8 mouse cellular contexts compared by ENCODE assay signal in genomic region chr12:44292281-44292680, GRCm38 (mm10). TPM values are rescaled to one million over a fixed set of nuclear protein-coding genes. Genes with fewer than 3 reads are reported as not detected.
A peak's percentile ranks its signal among the peaks of the same experiment; 100 is the strongest.
DNase-seq lines count a peak whose midpoint lies in the region; ATAC-seq and TF ChIP-seq lines count a peak whose summit lies in the region.

No protein-coding gene starts in this region.

- H3K27ac ChIP-seq in midbrain, postnatal 0 days (ENCODE audit: low read depth, low read length) = no peak overlapping the region

- no peak overlapping the region for H3K4me2 ChIP-seq in midbrain, postnatal 0 days (ENCODE audit: low read depth, low read length, poor library complexity, severe bottlenecking)

- H3K4me3 ChIP-seq in midbrain, postnatal 0 days (ENCODE audit: low read depth, low read length) = no peak overlapping the region

- no peaks in the 10 kb centered on the region for H3K27me3 ChIP-seq in midbrain, postnatal 0 days (ENCODE audit: insufficient read depth, low read length)

- peak; percentile 88 for TF ChIP-seq CTCF in midbrain, postnatal 0 days (IDR thresholded peaks at IDR 0.05)

- no peaks in the 10 kb centered on the region for H3K4me1 ChIP-seq in midbrain, postnatal 0 days (ENCODE audit: insufficient read depth, low read length)

- H3K9ac ChIP-seq in midbrain, postnatal 0 days (replicated peaks; ENCODE audit: low read length, poor library complexity, severe bottlenecking) = no peak overlapping the region

- no peaks in the 10 kb centered on the region for H3K9me3 ChIP-seq in midbrain, postnatal 0 days (ENCODE audit: low read length)

- peak; percentile 54 for DNase-seq in ovary, postnatal 14 days (ENCODE audit: low spot score)
- no peak for DNase-seq in ovary, postnatal 36 days (ENCODE audit: low spot score)
- peak; percentile 48 for DNase-seq in adrenal gland, adult 2 months
- DNase-seq in embryo, embryonic 10.5 days (ENCODE audit: low spot score) = peak; percentile 84
- DNase-seq in layer of hippocampus, postnatal 25 days (ENCODE audit: extremely low spot score in 1 of 2, low spot score in 1 of 2) = peak; percentile 45 to 84
- peak; percentile 84 for DNase-seq in midbrain, postnatal 0 days (ENCODE audit: low spot score)
- DNase-seq in thymus, postnatal 25 days = peak; percentile 55

- peak; percentile 73 to 82; a peak in 3 of 4 replicates for ATAC-seq in hematopoietic stem cell, adult 5-6 weeks (replicated peaks in 1 of 2; ENCODE audit: insufficient read depth in 1 of 2, low FRiP score in 2 of 2, low TSS enrichment in 1 of 2, low read depth in 1 of 2, poor library complexity in 2 of 2, severe bottlenecking in 2 of 2)
- ATAC-seq in midbrain, postnatal 0 days (ENCODE audit: low FRiP score) = no peak

- peaks cover 9% of the 10 kb centered on the region for H3K36me3 ChIP-seq in midbrain, postnatal 0 days (ENCODE audit: insufficient read depth, low read length)

RNA-seq across cellular contexts. Expression of gene Nrcam, which starts 36.4 kb away (rescaled TPM):
- 1 to 10 TPM; 5.2 to 6.7 TPM for total RNA-seq in adrenal gland, adult 2 months (2021)
- polyA plus RNA-seq in adrenal gland, adult 2 months (2012; rRNA removed) = 0.53 and 0.62 TPM in 2 replicates
- not detected in 2 replicates for total RNA-seq in hematopoietic stem cell, adult 5-6 weeks (2017)
- total RNA-seq in layer of hippocampus, postnatal 25 days (2021) = 100 to 1,000 TPM; 499 to 527 TPM
- total RNA-seq in midbrain, postnatal 0 days (2014; rRNA removed) = 173 and 193 TPM in 2 replicates
- 95.3 and 109 TPM in 2 replicates for polyA plus RNA-seq in midbrain, postnatal 0 days (2015; fragmentation: Nextera tagmentation; extraction: Ambion mirVana)

Comparison
In these comparisons a context has a peak if more than half of its experiments do, and no peak if none do; other contexts are left out.
1. RNA of gene Nrcam, which starts 36.4 kb away (total RNA-seq): 499 to 527 TPM in layer of hippocampus, postnatal 25 days and 173 to 193 TPM in midbrain, postnatal 0 days; 5.2 to 6.7 TPM in adrenal gland, adult 2 months and not detected in hematopoietic stem cell, adult 5-6 weeks; every median in the first group is over 10 times any median in the second.